Mouse (Mus musculus): ENCODE data around the gene Apeh.

Gene Apeh

GRCm38 (mm10) chr9:108080168-108080567, 14.2 kb downstream of the Apeh start, which contains the start of gene Mst1:
Gene Mst1 (plus strand): TSS chr9:108080436.
- peak; percentile 91 for DNase-seq (ENCODE audit: low read depth, low spot score)

GRCm38 (mm10) chr9:108073141-108073930, 21.1 kb downstream of the Apeh start:
- no peak for DNase-seq (ENCODE audit: low read depth, low spot score)

GRCm38 (mm10) chr9:108072481-108072924, 21.9 kb downstream of the Apeh start:
- DNase-seq (ENCODE audit: low read depth, low spot score), result no peak

GRCm38 (mm10) chr9:108071801-108072200, 22.6 kb downstream of the Apeh start:
- no peak for DNase-seq (ENCODE audit: low read depth, low spot score)

GRCm38 (mm10) chr9:108069529-108069928, 24.9 kb downstream of the Apeh start:
- DNase-seq (ENCODE audit: low read depth, low spot score), result no peak

- DNase-seq (ENCODE audit: low read depth, low spot score), result no peak
Observed at GRCm38 (mm10) chr9:108069007-108069406, 25.4 kb downstream of the Apeh start.

GRCm38 (mm10) chr9:108067900-108068299, 26.5 kb downstream of the Apeh start:
- DNase-seq (ENCODE audit: low read depth, low spot score), result peak; percentile 82

- no peak for DNase-seq (ENCODE audit: low read depth, low spot score)
Observed at GRCm38 (mm10) chr9:108067199-108067598, 27.2 kb downstream of the Apeh start.

- no peak for DNase-seq (ENCODE audit: low read depth, low spot score)
Observed at GRCm38 (mm10) chr9:108065491-108066011, 28.9 kb downstream of the Apeh start.

- DNase-seq (ENCODE audit: low read depth, low spot score), result no peak
Observed at GRCm38 (mm10) chr9:108063361-108063760, 31.0 kb downstream of the Apeh start.

- DNase-seq (ENCODE audit: low read depth, low spot score), result no peak
Observed at GRCm38 (mm10) chr9:108062142-108062541, 32.3 kb downstream of the Apeh start.

GRCm38 (mm10) chr9:108058291-108058690, 36.1 kb downstream of the Apeh start:
- DNase-seq (ENCODE audit: low read depth, low spot score), result no peak

GRCm38 (mm10) chr9:108057262-108057562, 37.2 kb downstream of the Apeh start:
- DNase-seq (ENCODE audit: low read depth, low spot score), result no peak

GRCm38 (mm10) chr9:108056361-108057261, 37.8 kb downstream of the Apeh start:
- DNase-seq (ENCODE audit: low read depth, low spot score), result no peak

- no peak for DNase-seq (ENCODE audit: low read depth, low spot score)
Observed at GRCm38 (mm10) chr9:108055661-108056237, 38.7 kb downstream of the Apeh start.

- no peak for DNase-seq (ENCODE audit: low read depth, low spot score)
Observed at GRCm38 (mm10) chr9:108055061-108055460, 39.3 kb downstream of the Apeh start.

- DNase-seq (ENCODE audit: low read depth, low spot score), result no peak
Observed at GRCm38 (mm10) chr9:108054331-108055040, 39.9 kb downstream of the Apeh start.

GRCm38 (mm10) chr9:108053665-108054225, 40.7 kb downstream of the Apeh start:
- DNase-seq (ENCODE audit: low read depth, low spot score), result no peak

GRCm38 (mm10) chr9:108052885-108053664, 41.3 kb downstream of the Apeh start, which contains the start of gene Amigo3:
Gene Amigo3 (plus strand): TSS chr9:108053159.
- peak; percentile 93 for DNase-seq (ENCODE audit: low read depth, low spot score)

GRCm38 (mm10) chr9:108052411-108052810, 42.0 kb downstream of the Apeh start:
- DNase-seq (ENCODE audit: low read depth, low spot score), result no peak
